Mouse (Mus musculus): ENCODE measurements around the gene Palm2. TPM values are rescaled to one million over a fixed set of nuclear protein-coding genes. Genes with fewer than 3 reads are reported as not detected.

Palm2 gene
- total RNA-seq (2023), result not detected

DNA sequence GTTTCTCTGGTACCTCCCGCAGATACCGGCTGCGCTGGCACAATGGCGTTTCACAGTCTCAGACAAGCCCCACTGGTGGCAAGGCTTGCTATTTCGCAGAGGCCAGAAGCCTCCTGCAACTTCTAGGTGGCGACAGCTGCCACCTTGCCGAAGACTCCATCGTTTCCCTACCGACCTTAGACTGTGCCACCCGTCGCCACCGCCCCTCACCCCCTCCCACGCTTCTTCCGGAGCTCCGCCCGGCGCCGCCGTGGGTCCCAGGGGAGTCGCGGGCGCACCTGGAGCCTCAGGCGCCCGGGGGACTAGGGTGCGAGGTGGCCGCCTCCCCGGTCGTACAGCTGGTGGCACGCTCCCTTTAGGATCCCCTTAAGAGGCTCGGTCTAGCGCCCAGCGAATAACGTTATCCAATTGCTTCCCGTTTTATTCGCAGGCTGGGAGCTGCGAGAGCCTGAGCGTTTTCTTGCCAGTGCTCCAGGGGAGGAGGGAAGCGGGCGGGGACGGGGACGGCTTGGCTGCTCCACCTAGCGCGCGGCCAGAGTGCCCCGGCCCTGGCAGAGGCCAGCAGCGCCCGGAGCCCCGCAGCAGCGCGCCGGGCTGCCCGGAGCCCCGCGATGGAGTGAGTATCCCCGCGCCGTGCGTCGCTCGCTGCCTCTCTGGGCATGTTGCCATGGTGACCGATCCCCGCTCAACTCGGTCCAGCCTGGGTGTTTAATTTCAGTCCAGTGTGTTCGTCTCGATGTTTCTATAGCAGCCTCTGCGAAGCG, at the start of gene Palm2:
Palm2 (plus strand) TSS at position 307 of the 764 bp plus-strand sequence.

DNA sequence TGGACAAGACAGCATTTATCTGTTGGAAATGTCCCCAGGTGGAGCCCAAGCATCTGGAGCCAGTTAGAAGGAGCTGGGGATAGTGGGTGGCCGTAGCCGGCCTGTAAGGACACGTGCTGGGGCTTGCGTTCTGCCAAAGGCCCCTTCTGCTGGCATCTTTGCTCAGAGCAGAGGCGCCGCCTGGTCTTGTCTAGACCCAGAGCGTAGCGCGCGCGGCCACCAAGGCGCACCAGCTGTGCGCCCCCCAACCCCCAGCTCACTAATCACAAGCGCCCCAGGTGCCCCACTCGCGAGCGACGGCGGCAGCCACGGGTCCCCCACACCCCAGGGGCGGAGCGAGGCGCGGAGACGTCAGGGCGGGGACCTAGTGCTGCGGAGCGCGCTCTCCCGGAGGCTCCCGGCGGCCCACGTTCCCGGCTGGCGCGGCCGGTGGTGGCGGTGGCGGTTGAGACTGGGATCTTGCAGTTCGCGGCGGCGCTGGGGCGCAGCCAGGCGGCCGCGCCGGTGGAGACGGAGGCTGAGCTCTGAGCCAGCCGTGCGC, 133.7 kb downstream of the Palm2 start, which contains the start of gene Pakap:
Pakap (plus strand) TSS at position 514 of the 541 bp plus-strand sequence.

GRCm38 (mm10) chr4:57717354-57717753, 283.3 kb downstream of the Palm2 start, which contains the start of gene Akap2:
Gene Akap2, plus strand, starts transcription at chr4:57717657.

Other genes starting within 250 kb of the Palm2 start
- 1 to 10 TPM in 1 of 2 experiments, under 1 TPM in 1; 0.82 to 1.2 TPM for gene Ptpn3, start 132.4 kb upstream of the Palm2 start, total RNA-seq (2023)
- not detected for gene Pakap, start 133.9 kb downstream of the Palm2 start, total RNA-seq (2023)

Data from neutrophil, adult 59 days (primary cell).